Mouse (Mus musculus) midbrain, embryonic 16.5 days (tissue): ENCODE measurements around the gene Gatad2b. TPM values are rescaled to one million over a fixed set of nuclear protein-coding genes. Genes with fewer than 3 reads are reported as not detected.

Experiments used
- ATAC-seq: fragments of 200-750 bp; cut with Nextera tagmentation; 2 replicates; pipeline ENCODE4 v1.8.0; 2017; ENCODE audit warnings: moderate TSS enrichment
- H3K27ac ChIP-seq: fragments of 300-500 bp; sonication (generic); 2 replicates; pipeline ENCODE4 v1.5.1; 2014; ENCODE audit warnings: mild to moderate bottlenecking, low read length, mixed read lengths
- H3K27me3 ChIP-seq: fragments of 300-500 bp; sonication (generic); 2 replicates; pipeline ENCODE4 v1.6.1; 2014; ENCODE audit warnings: low read depth, low read length, mixed read lengths; ENCODE audit not compliant: control insufficient read depth, insufficient read depth
- H3K36me3 ChIP-seq: fragments of 300-500 bp; sonication (generic); 2 replicates; pipeline ENCODE4 v1.6.1; 2014; ENCODE audit warnings: mild to moderate bottlenecking, low read length, moderate library complexity, mixed read lengths; ENCODE audit not compliant: control insufficient read depth, insufficient read depth
- H3K4me1 ChIP-seq: fragments of 300-500 bp; sonication (generic); 2 replicates; pipeline ENCODE4 v1.6.1; 2014; ENCODE audit warnings: mild to moderate bottlenecking, low read length, mixed read lengths; ENCODE audit not compliant: control insufficient read depth, insufficient read depth
- H3K4me2 ChIP-seq: fragments of 300-500 bp; sonication (generic); 2 replicates; pipeline ENCODE4 v1.6.1; 2014; ENCODE audit warnings: mild to moderate bottlenecking, low read length, mixed read lengths
- H3K4me3 ChIP-seq: fragments of 300-500 bp; sonication (generic); 2 replicates; pipeline ENCODE4 v1.5.1; 2014; ENCODE audit warnings: low read depth, mild to moderate bottlenecking, low read length, moderate library complexity, mixed read lengths
- H3K9ac ChIP-seq: fragments of 300-500 bp; sonication (generic); 2 replicates; pipeline ENCODE4 v1.6.1; 2014; ENCODE audit warnings: low read depth, low read length, mixed read lengths
- H3K9me3 ChIP-seq: fragments of 300-500 bp; sonication (generic); replicated peaks from 2 replicates; pipeline ENCODE4 v1.6.1; 2014; ENCODE audit warnings: mild to moderate bottlenecking, low read length, mixed read lengths; ENCODE audit not compliant: control insufficient read depth, poor library complexity, severe bottlenecking
- WGBS: fragments of 180-500 bp; shearing (Covaris S2); extraction: QIAGEN DNeasy Blood & Tissue Kit; methylation state at CpG from one replicate; pipeline ENCODE4 v1.1.7; 2014; 5-methylcytosine and 5-hydroxymethylcytosine counted together
- microRNA-seq: library from miRNA; unstranded; fragments of <30 nt; microRNA quantifications from one replicate; pipeline ENCODE4, GENCODE M21; 2017
- polyA plus RNA-seq: library from polyadenylated mRNA; unstranded; fragments of >200 nt; fragmentation: Nextera tagmentation; extraction: Ambion mirVana; gene quantifications from 2 replicates; pipeline ENCODE4 v1.2.1, GENCODE M21; 2015

Gatad2b gene
- polyA plus RNA-seq, 1 experiment from 2014 or later, result 10.9 TPM

DNA sequence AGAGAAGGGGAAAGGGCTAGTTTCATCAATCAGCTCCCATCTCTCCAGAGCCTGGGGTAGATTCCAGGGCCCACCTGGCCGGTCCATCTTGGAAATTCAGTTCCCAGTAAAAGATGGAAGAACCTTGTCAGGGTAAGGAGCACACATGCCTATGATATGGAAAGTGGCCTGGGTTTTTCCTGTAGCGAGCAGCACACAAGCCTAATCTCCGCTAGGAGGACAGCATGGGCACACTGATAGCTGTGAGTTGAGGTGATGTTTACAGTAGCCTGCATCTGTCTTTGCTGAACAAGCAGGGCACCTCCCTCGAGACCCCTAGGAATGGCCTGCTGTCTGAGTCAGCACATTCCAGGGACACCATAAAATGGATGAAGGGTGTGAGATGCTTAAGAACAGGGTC, 111.6 kb downstream of the Gatad2b start:
- Histone ChIP-seq H3K9ac (no peak overlapping the region), H3K4me2 (no peak overlapping the region), H3K27me3 (no peaks in the 10 kb centered on the region), H3K9me3 (no peaks in the 10 kb centered on the region), H3K27ac (no peak overlapping the region), H3K4me1 (no peaks in the 10 kb centered on the region), H3K4me3 (no peak overlapping the region), H3K36me3 (peaks cover 62% of the 10 kb centered on the region)
- ATAC-seq, result no peak
- WGBS, result 93% methylated on average over 4 of the region's 4 CpGs

DNA sequence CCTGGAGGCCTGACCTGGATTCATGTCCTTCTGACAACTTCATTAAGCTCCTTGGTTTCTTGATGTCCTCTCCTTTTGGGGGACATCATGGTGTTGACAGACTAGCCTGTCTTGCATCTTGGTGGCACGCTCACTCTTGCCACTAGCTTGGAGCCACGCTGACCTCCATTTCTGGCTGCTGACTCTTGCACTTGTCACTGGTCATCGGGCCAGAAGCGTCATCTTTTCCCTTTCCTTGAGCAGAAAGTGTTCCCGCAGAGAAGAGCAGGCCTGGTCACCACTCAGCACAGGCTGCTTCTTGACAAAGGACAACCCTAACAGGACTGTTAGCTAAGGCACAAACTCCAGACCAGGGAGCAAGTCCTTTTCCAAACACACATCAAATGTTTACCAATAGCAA, 113.4 kb downstream of the Gatad2b start:
- Histone ChIP-seq H3K36me3 (peaks cover 60% of the 10 kb centered on the region), H3K27ac (no peak overlapping the region), H3K9me3 (no peaks in the 10 kb centered on the region), H3K4me2 (no peak overlapping the region), H3K4me3 (no peak overlapping the region), H3K4me1 (no peaks in the 10 kb centered on the region), H3K9ac (no peak overlapping the region), H3K27me3 (no peaks in the 10 kb centered on the region)
- no peak for ATAC-seq
- WGBS, result 96% methylated on average over 5 of the region's 5 CpGs

GRCm38 (mm10) chr3:90408721-90409120, 115.7 kb downstream of the Gatad2b start:
- no peaks in the 10 kb centered on the region for H3K9me3 ChIP-seq
- H3K9ac ChIP-seq, result no peak overlapping the region
- H3K36me3 ChIP-seq, result peaks cover 44% of the 10 kb centered on the region
- no peak for ATAC-seq
- WGBS, result 93% methylated on average over 3 of the region's 3 CpGs
- H3K27me3 ChIP-seq, result no peaks in the 10 kb centered on the region
- no peak overlapping the region for H3K4me2 ChIP-seq
- no peak overlapping the region for H3K4me3 ChIP-seq
- no peak overlapping the region for H3K27ac ChIP-seq
- H3K4me1 ChIP-seq, result no peaks in the 10 kb centered on the region

DNA sequence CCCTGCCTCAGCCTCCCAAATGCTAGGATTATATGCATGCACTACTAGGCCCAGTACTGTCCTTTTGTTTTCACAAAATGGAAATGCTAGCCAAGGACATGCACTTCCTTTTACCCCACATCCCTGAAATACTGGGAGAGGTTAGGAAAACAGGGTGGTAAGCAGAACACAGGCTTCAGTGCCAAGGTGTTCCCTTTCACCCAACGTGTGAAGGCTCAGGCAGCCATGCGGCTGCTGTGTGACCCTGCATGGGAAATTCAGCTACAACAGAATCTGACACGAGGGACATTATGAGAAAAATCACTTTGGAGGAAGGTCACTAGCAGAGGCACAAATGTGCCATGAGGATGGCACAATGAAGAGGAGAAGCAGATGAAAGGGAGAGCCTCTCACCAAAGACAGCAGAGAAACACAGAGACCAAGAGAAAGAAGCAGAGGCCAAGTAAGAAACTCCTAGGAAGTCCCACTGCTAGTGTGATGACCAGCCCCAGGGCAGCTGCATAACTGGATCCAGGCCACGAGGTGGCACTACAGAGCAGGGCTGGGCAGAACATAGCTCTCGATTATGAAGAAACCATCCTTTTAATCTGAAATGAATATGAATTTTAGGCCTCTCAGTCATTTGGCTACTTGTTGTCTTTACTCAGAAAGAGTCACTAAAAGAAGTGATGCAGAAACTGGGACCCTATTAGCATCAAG, 119.5 kb downstream of the Gatad2b start:
- no peak; the same call in 1 of the 2 replicates for ATAC-seq
- whole genome bisulfite sequencing, result 53% methylated on average over 5 of the region's 5 CpGs
- no peak overlapping the region for H3K27ac ChIP-seq

DNA sequence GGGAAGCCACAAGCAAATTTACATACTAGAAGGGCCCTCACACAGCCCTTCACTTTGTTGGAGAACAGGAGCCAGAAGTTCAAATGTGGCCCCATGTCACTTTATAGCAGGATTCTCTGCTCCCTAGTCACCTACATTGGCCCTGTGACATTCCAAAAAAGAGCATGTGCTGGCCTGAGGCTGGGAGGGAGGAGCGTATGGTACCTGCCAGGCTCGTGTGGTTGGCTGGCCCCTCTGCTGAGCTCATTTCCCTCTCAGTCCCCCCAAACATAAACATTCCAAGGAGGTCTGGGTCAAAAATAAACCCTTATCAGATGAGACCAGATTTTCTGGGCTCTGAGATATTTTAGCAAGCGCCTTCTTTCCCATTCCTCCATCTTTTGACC, 120.0 kb downstream of the Gatad2b start:
- H3K27me3 ChIP-seq, result no peaks in the 10 kb centered on the region
- H3K27ac ChIP-seq, result no peak overlapping the region
- H3K9me3 ChIP-seq, result no peaks in the 10 kb centered on the region
- H3K4me3 ChIP-seq, result no peak overlapping the region
- H3K4me1 ChIP-seq, result no peaks in the 10 kb centered on the region
- no peak for ATAC-seq
- H3K9ac ChIP-seq, result no peak overlapping the region
- 76% methylated on average over 3 of the region's 3 CpGs for WGBS
- H3K36me3 ChIP-seq, result peaks cover 43% of the 10 kb centered on the region
- H3K4me2 ChIP-seq, result no peak overlapping the region

More for the DNA sequence above, 119.5 kb downstream of the Gatad2b start:
- Histone ChIP-seq H3K36me3 (peaks cover 44% of the 10 kb centered on the region), H3K9ac (no peak overlapping the region), H3K27me3 (no peaks in the 10 kb centered on the region), H3K4me1 (no peaks in the 10 kb centered on the region), H3K4me2 (no peak overlapping the region), H3K9me3 (no peaks in the 10 kb centered on the region), H3K4me3 (no peak overlapping the region)

Small RNA genes lying within 50 kb of the gene (microRNA-seq; reads per million reads assigned to microRNA genes)
- gene Mir7012, result not detected

Other genes with a start within 250 kb of the Gatad2b start
- gene 4933434E20Rik, start 241.5 kb upstream of the Gatad2b start, polyA plus RNA-seq, result 224 and 225 TPM in 2 replicates
- 120 and 132 TPM in 2 replicates for gene Ubap2l, start 240.6 kb upstream of the Gatad2b start, polyA plus RNA-seq
- gene Tpm3, start 220.5 kb upstream of the Gatad2b start, polyA plus RNA-seq, result 377 and 415 TPM in 2 replicates
- 0.16 and 0.35 TPM in 2 replicates for gene Nup210l, start 189.0 kb upstream of the Gatad2b start, polyA plus RNA-seq
- gene Rps27, start 79.5 kb upstream of the Gatad2b start, polyA plus RNA-seq, result 691 and 714 TPM in 2 replicates
- gene Rab13, start 79.5 kb upstream of the Gatad2b start, polyA plus RNA-seq, result 19.6 and 22.4 TPM in 2 replicates
- 87.6 and 100 TPM in 2 replicates for gene Jtb, start 61.6 kb upstream of the Gatad2b start, polyA plus RNA-seq
- 1.1 and 2.2 TPM in 2 replicates for gene Creb3l4, start 49.7 kb upstream of the Gatad2b start, polyA plus RNA-seq
- 43.0 and 46.8 TPM in 2 replicates for gene Slc39a1, start 45.0 kb upstream of the Gatad2b start, polyA plus RNA-seq
- gene Crtc2, start 39.0 kb upstream of the Gatad2b start, polyA plus RNA-seq, result 21.5 and 24.6 TPM in 2 replicates
- gene Dennd4b, start 28.0 kb upstream of the Gatad2b start, polyA plus RNA-seq, result 7.8 and 8.5 TPM in 2 replicates
- gene Slc27a3, start 96.8 kb downstream of the Gatad2b start, polyA plus RNA-seq, result 30.7 and 33.8 TPM in 2 replicates
- gene Ints3, start 140.4 kb downstream of the Gatad2b start, polyA plus RNA-seq, result 30.8 and 31.7 TPM in 2 replicates
- gene Npr1, start 172.7 kb downstream of the Gatad2b start, polyA plus RNA-seq, result 1.9 TPM in 2 replicates
- 260 and 272 TPM in 2 replicates for gene Ilf2, start 182.9 kb downstream of the Gatad2b start, polyA plus RNA-seq
- gene Snapin, start 197.9 kb downstream of the Gatad2b start, polyA plus RNA-seq, result 85.1 and 86.6 TPM in 2 replicates
- gene Chtop, start 216.3 kb downstream of the Gatad2b start, polyA plus RNA-seq, result 167 and 181 TPM in 2 replicates
- gene S100a1, start 221.2 kb downstream of the Gatad2b start, polyA plus RNA-seq, result 12.4 and 19.5 TPM in 2 replicates
- gene S100a13, start 221.3 kb downstream of the Gatad2b start, polyA plus RNA-seq, result 7.6 and 8.9 TPM in 2 replicates
- gene S100a14, start 233.7 kb downstream of the Gatad2b start, polyA plus RNA-seq, result not detected in 2 replicates
- 34.4 and 36.5 TPM in 2 replicates for gene S100a16, start 244.1 kb downstream of the Gatad2b start, polyA plus RNA-seq